Mouse (Mus musculus): ENCODE measurements around the gene Rgn.

DNA sequence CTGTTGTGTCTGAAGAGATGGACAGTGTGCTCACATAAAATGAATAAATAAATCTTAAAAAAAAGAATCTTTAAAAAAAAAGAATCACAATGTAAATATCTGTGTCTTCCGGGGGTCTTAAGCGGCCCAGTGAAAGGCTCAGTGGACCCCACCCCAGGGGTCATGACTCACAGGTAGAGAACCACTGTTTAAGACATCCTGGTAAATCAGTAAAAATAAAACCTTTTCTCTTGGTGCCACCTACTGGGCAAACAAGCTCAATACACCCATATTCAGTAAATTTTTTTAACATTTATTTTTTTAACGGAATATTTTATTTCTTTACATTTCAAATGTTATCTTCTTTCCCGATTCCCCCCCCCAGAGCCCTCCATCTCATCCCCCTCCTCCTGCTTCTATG lies 38.4 kb downstream of the Rgn start:
- TF ChIP-seq TCF12 (IDR thresholded peaks at IDR 0.05; ENCODE audit: insufficient read depth, poor library complexity, severe bottlenecking) (no peak), REST (IDR thresholded peaks at IDR 0.05; ENCODE audit: insufficient read depth, insufficient read length) (no peak), MAX (IDR thresholded peaks at IDR 0.05; ENCODE audit: low read depth) (no peak), MYOD1 (IDR thresholded peaks at IDR 0.05; ENCODE audit: control insufficient read depth in 1 of 3, insufficient read length in 2 of 3, low read depth in 2 of 3) (no peak), POLR2A (IDR thresholded peaks at IDR 0.05; ENCODE audit: insufficient read length, low read depth) (no peak), USF1 (IDR thresholded peaks at IDR 0.05; ENCODE audit: low read depth) (no peak), SRF (IDR thresholded peaks at IDR 0.05; ENCODE audit: control insufficient read depth, insufficient read length, low read depth) (no peak)
